In genomic region chr5:43841144-43842010, GRCm38 (mm10) we compare ENCODE assay signal across 8 mouse cellular contexts. TPM values are rescaled to one million over a fixed set of nuclear protein-coding genes. Genes with fewer than 3 reads are reported as not detected.
DNase-seq lines count a peak whose midpoint lies in the region; ATAC-seq and TF ChIP-seq lines count a peak whose summit lies in the region.

No protein-coding gene starts in this region.

- no peaks in the 10 kb centered on the region for H3K27me3 ChIP-seq in liver, adult 2 months (ENCODE audit: control insufficient read depth, insufficient read depth, low read length)
- no peaks in the 10 kb centered on the region for H3K27me3 ChIP-seq in midbrain, postnatal 0 days (ENCODE audit: insufficient read depth, low read length)

- TF ChIP-seq POLR2A in liver, adult 2 months (IDR thresholded peaks at IDR 0.05; ENCODE audit: extremely low read depth, insufficient read depth, low read length), result no peak

- no peaks in the 10 kb centered on the region for H3K36me3 ChIP-seq in liver, adult 2 months (ENCODE audit: control insufficient read depth, insufficient read depth, low read length)
- H3K36me3 ChIP-seq in midbrain, postnatal 0 days (ENCODE audit: insufficient read depth, low read length), result no peaks in the 10 kb centered on the region

- no peaks in the 10 kb centered on the region; the same call in none of the 2 replicates for H3K4me1 ChIP-seq in liver, adult 2 months (ENCODE audit: control insufficient read depth, insufficient read depth, low read length)
- no peaks in the 10 kb centered on the region for H3K4me1 ChIP-seq in midbrain, postnatal 0 days (ENCODE audit: insufficient read depth, low read length)

- no peaks in the 10 kb centered on the region for H3K79me2 ChIP-seq in liver, adult 2 months (ENCODE audit: control insufficient read depth, insufficient read depth, low read length)

- TF ChIP-seq CTCF in liver, adult 2 months (IDR thresholded peaks at IDR 0.05; ENCODE audit: low read depth, low read length), result 0 out of 2 replicates have a peak, but pooled peaks have one; percentile 28
- TF ChIP-seq CTCF in midbrain, postnatal 0 days (IDR thresholded peaks at IDR 0.05), result peak; percentile 98

- WGBS in liver, adult 2 months, result 10% methylated on average over 11 of the region's 11 CpGs
- 48% methylated on average over 11 of the region's 11 CpGs for WGBS in midbrain, postnatal 0 days

- intact Hi-C loops in heart, postnatal 14 days (cut with DNase I), result loop anchor here (5.0 kb wide), 3 partner anchors 51 to 261 kb away; partner anchors contain the start of gene Prom1

- peak; percentile 77 for ATAC-seq in common myeloid progenitor, adult 5-6 weeks (replicated peaks; ENCODE audit: low read depth, poor library complexity, severe bottlenecking)
- no peak for ATAC-seq in midbrain, postnatal 0 days (ENCODE audit: low FRiP score)

- H3K4me2 ChIP-seq in midbrain, postnatal 0 days (ENCODE audit: low read depth, low read length, poor library complexity, severe bottlenecking), result peak overlapping the region; percentile 1; the same call in 1 of the 2 replicates

- peak overlapping the region; percentile 79 for H3K9ac ChIP-seq in liver, adult 2 months (ENCODE audit: low read depth, low read length)
- no peak overlapping the region for H3K9ac ChIP-seq in midbrain, postnatal 0 days (replicated peaks; ENCODE audit: low read length, poor library complexity, severe bottlenecking)

- H3K27ac ChIP-seq in liver, adult 2 months (replicated peaks; ENCODE audit: insufficient read depth, low read depth, low read length), result 0 out of 2 replicates have a peak overlapping the region, but pooled peaks have one; percentile 38
- no peak overlapping the region for H3K27ac ChIP-seq in midbrain, postnatal 0 days (ENCODE audit: low read depth, low read length)

- no peaks in the 10 kb centered on the region for H3K9me3 ChIP-seq in midbrain, postnatal 0 days (ENCODE audit: low read length)

- peak overlapping the region; percentile 62 for H3K4me3 ChIP-seq in liver, adult 2 months (ENCODE audit: insufficient read depth, low read depth, low read length)
- H3K4me3 ChIP-seq in midbrain, postnatal 0 days (ENCODE audit: low read depth, low read length), result no peak overlapping the region

- DNase-seq in ovary, postnatal 14 days (ENCODE audit: low spot score), result peak; percentile 29
- DNase-seq in ovary, postnatal 10 days (ENCODE audit: low spot score), result no peak
- peak; percentile 79 for DNase-seq in R1 (ENCODE audit: low read depth, low spot score)
- peak; percentile 44 to 69 for DNase-seq in heart, postnatal 14 days
- DNase-seq in liver, adult 2 months (ENCODE audit: extremely low read depth, low read depth, low spot score), result peak; percentile 65
- DNase-seq in midbrain, postnatal 0 days (ENCODE audit: low spot score), result peak; percentile 87
- no peak for DNase-seq in yolk sac, embryonic 10.5 days (ENCODE audit: low spot score)

RNA-seq across cellular contexts. Expression of gene Fbxl5, which starts 19.9 kb away (rescaled TPM):
- total RNA-seq in common myeloid progenitor, adult 5-6 weeks (2017), result 50.0 and 55.5 TPM in 2 replicates
- total RNA-seq in heart, postnatal 14 days (2021), result 10 to 100 TPM; 31.3 to 34.2 TPM
- 38.9 and 41.8 TPM in 2 replicates for total RNA-seq in liver, adult 2 months (2014; rRNA removed)
- 13.2 and 17.4 TPM in 2 replicates for polyA plus RNA-seq in liver, adult 2 months (2012; rRNA removed)
- 122 and 140 TPM in 2 replicates for total RNA-seq in midbrain, postnatal 0 days (2014; rRNA removed)
- 84.5 and 85.2 TPM in 2 replicates for polyA plus RNA-seq in midbrain, postnatal 0 days (2015; fragmentation: Nextera tagmentation; extraction: Ambion mirVana)

RNA-seq across cellular contexts. Expression of gene Bst1, which starts 22.7 kb away (rescaled TPM):
- total RNA-seq in common myeloid progenitor, adult 5-6 weeks (2017), result not detected in 2 replicates
- 1 to 10 TPM; 1.1 to 1.8 TPM for total RNA-seq in heart, postnatal 14 days (2021)
- total RNA-seq in liver, adult 2 months (2014; rRNA removed), result 0.18 and 0.20 TPM in 2 replicates
- 0.16 and 0.47 TPM in 2 replicates for polyA plus RNA-seq in liver, adult 2 months (2012; rRNA removed)
- 0.55 TPM in 1 of 2 replicates, not detected in the other for total RNA-seq in midbrain, postnatal 0 days (2014; rRNA removed)
- 0.16 and 0.21 TPM in 2 replicates for polyA plus RNA-seq in midbrain, postnatal 0 days (2015; fragmentation: Nextera tagmentation; extraction: Ambion mirVana)

RNA-seq across cellular contexts. Expression of gene Cd38, which starts 27.0 kb away (rescaled TPM):
- 1.1 and 2.2 TPM in 2 replicates for total RNA-seq in common myeloid progenitor, adult 5-6 weeks (2017)
- total RNA-seq in heart, postnatal 14 days (2021), result 10 to 100 TPM; 10.7 to 12.5 TPM
- 15.9 and 17.8 TPM in 2 replicates for total RNA-seq in liver, adult 2 months (2014; rRNA removed)
- polyA plus RNA-seq in liver, adult 2 months (2012; rRNA removed), result 4.3 and 4.8 TPM in 2 replicates
- 3.1 and 4.1 TPM in 2 replicates for total RNA-seq in midbrain, postnatal 0 days (2014; rRNA removed)
- polyA plus RNA-seq in midbrain, postnatal 0 days (2015; fragmentation: Nextera tagmentation; extraction: Ambion mirVana), result 2.3 and 2.5 TPM in 2 replicates

Comparison
In these comparisons a context has a peak if more than half of its experiments do, and no peak if none do; other contexts are left out.
1. DNase-seq: peak in ovary, postnatal 14 days (single experiment), R1 (single experiment), heart, postnatal 14 days (2 of 2), liver, adult 2 months (single experiment) and midbrain, postnatal 0 days (single experiment); none in ovary, postnatal 10 days (single experiment) and yolk sac, embryonic 10.5 days (single experiment).